Mouse (Mus musculus): ENCODE measurements around the gene Tjp1.

- TF ChIP-seq CTCF (conservative IDR thresholded peaks at IDR 0.05; ENCODE audit: low read length) = no peak
- no peak for TF ChIP-seq NANOG (IDR thresholded peaks at IDR 0.05; ENCODE audit: borderline replicate concordance, low read length)
Observed at GRCm38 (mm10) chr7:65384775-65385174, 142.8 kb downstream of the Tjp1 start.
